Mouse (Mus musculus): ENCODE results near the gene Pde2a. TPM values are rescaled to one million over a fixed set of nuclear protein-coding genes. Genes with fewer than 3 reads are reported as not detected.

Pde2a gene
- polyA plus RNA-seq, 1 experiment: 49.3 TPM

- H3ac ChIP-seq (ENCODE audit: control insufficient read depth, insufficient read length): no peak overlapping the region
- H3K4me3 ChIP-seq: no peak overlapping the region
- no peaks in the 10 kb centered on the region for H3K27me3 ChIP-seq (ENCODE audit: control insufficient read depth, insufficient read depth, insufficient read length)
- no peak for TF ChIP-seq TCF3 (IDR thresholded peaks at IDR 0.05; ENCODE audit: insufficient read length, low read depth)
- peak; percentile 45 for TF ChIP-seq POLR2A (IDR thresholded peaks at IDR 0.05; ENCODE audit: insufficient read length, low read depth)
- H3K4me2 ChIP-seq (ENCODE audit: low read depth): peak overlapping the region; percentile 64
- H3K79me2 ChIP-seq (ENCODE audit: control insufficient read depth, insufficient read depth): no peaks in the 10 kb centered on the region
- peaks cover 5% of the 10 kb centered on the region for H3K36me3 ChIP-seq (ENCODE audit: control insufficient read depth, insufficient read depth)
These were observed 27.6 kb upstream of the Pde2a start for GRCm38 (mm10) chr7:101393694-101394504.

DNA sequence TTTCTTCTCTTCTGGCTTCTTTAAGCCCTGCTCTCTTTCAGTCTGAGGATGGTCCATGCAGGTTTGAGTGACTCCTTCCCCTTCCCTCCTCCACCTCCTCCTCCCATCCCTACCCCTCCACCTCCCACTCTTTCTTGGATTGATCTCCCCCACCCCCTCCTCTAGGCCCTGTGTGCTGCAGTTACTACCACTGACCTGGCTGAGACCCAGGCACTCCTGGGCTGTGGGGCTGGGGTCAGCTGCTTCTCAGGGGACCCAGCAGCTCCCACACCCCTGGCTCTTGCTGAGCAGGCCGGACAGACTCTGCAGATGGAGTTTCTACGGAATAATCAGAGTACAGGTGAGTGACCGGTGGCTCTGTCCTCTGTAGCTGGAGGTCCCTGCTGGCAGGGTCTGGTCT is 26.9 kb upstream of the Pde2a start:
- Histone ChIP-seq H3K79me2 (ENCODE audit: control insufficient read depth, insufficient read depth) (no peaks in the 10 kb centered on the region), H3K4me2 (ENCODE audit: low read depth) (peak overlapping the region; percentile 56), H3K27me3 (ENCODE audit: control insufficient read depth, insufficient read depth, insufficient read length) (no peaks in the 10 kb centered on the region), H3ac (ENCODE audit: control insufficient read depth, insufficient read length) (no peak overlapping the region), H3K4me3 (no peak overlapping the region), H3K36me3 (ENCODE audit: control insufficient read depth, insufficient read depth) (peaks cover 5% of the 10 kb centered on the region)
- TF ChIP-seq TCF3 (IDR thresholded peaks at IDR 0.05; ENCODE audit: insufficient read length, low read depth): no peak

DNA sequence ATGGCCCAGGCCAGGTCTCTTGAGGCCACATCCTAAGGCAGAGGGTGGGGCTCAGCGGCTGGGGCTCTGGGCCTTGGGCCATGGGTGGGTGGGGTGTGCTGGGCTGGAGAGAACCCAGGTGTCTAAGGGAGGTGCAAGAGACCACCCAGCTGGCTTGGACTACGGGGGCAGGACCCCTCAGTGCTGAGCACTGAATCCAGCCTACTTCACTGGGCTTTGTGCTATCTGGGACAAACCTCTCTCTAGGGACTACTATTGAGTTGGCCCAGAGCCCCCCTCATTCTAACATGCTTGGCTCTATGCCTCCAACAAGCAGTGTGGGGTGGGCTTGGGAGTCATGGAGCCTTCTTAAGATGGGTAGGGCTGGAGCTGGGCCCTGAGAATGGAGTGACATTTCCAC is 26.0 kb upstream of the Pde2a start:
- Histone ChIP-seq H3K36me3 (ENCODE audit: control insufficient read depth, insufficient read depth) (peaks cover 5% of the 10 kb centered on the region), H3K27me3 (ENCODE audit: control insufficient read depth, insufficient read depth, insufficient read length) (no peaks in the 10 kb centered on the region), H3K79me2 (ENCODE audit: control insufficient read depth, insufficient read depth) (no peaks in the 10 kb centered on the region), H3K4me3 (no peak overlapping the region), H3K4me2 (ENCODE audit: low read depth) (peak overlapping the region; percentile 56), H3ac (ENCODE audit: control insufficient read depth, insufficient read length) (no peak overlapping the region)
- no peak for TF ChIP-seq CEBPB (IDR thresholded peaks at IDR 0.05; ENCODE audit: insufficient read depth, poor library complexity, severe bottlenecking)
- TF ChIP-seq POLR2AphosphoS2 (IDR thresholded peaks at IDR 0.05; ENCODE audit: insufficient read length, low read depth): no peak
- TF ChIP-seq TCF12 (IDR thresholded peaks at IDR 0.05; ENCODE audit: insufficient read depth, poor library complexity, severe bottlenecking): no peak
- TF ChIP-seq SRF (IDR thresholded peaks at IDR 0.05; ENCODE audit: control insufficient read depth, insufficient read length, low read depth): no peak
- no peak for TF ChIP-seq USF1 (IDR thresholded peaks at IDR 0.05; ENCODE audit: low read depth)
- no peak for TF ChIP-seq MAX (IDR thresholded peaks at IDR 0.05; ENCODE audit: low read depth)
- no peak for TF ChIP-seq MYOD1 (IDR thresholded peaks at IDR 0.05; ENCODE audit: control insufficient read depth in 1 of 3, insufficient read length in 2 of 3, low read depth in 2 of 3)
- TF ChIP-seq POLR2A (IDR thresholded peaks at IDR 0.05; ENCODE audit: insufficient read length, low read depth): no peak
- TF ChIP-seq REST (IDR thresholded peaks at IDR 0.05; ENCODE audit: insufficient read depth, insufficient read length): no peak
- TF ChIP-seq MYOG (IDR thresholded peaks at IDR 0.05; ENCODE audit: control insufficient read depth in 1 of 3, insufficient read depth in 1 of 3, insufficient read length in 2 of 3, low read depth in 2 of 3): no peak
- TF ChIP-seq TCF3 (IDR thresholded peaks at IDR 0.05; ENCODE audit: insufficient read length, low read depth): no peak
- no peak for TF ChIP-seq E2F4 (IDR thresholded peaks at IDR 0.05; ENCODE audit: insufficient read depth)

DNA sequence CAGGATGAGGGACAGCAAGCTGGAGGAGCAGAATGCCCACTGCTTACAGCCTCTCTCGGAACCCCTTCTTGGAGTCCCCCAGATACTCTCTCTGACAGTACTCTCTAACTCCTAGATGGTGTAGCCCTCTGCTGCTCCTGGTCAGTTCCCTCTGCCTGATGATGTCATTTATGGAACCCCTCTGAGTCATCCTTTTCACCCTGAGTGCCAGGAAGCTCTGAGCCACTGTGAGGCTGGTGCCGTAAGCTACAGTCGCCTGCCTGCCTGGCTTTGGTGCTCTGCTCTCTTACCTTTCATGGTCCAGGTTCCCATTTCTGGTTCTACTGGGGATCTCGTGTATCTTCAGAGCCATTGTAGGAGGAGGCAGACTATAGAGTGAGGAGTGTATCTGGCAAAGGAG is 24.3 kb upstream of the Pde2a start:
- Histone ChIP-seq H3K4me2 (ENCODE audit: low read depth) (no peak overlapping the region), H3K36me3 (ENCODE audit: control insufficient read depth, insufficient read depth) (peaks cover 5% of the 10 kb centered on the region), H3K27me3 (ENCODE audit: control insufficient read depth, insufficient read depth, insufficient read length) (no peaks in the 10 kb centered on the region), H3K4me3 (no peak overlapping the region), H3K79me2 (ENCODE audit: control insufficient read depth, insufficient read depth) (no peaks in the 10 kb centered on the region), H3ac (ENCODE audit: control insufficient read depth, insufficient read length) (no peak overlapping the region)
- TF ChIP-seq E2F4 (IDR thresholded peaks at IDR 0.05; ENCODE audit: insufficient read depth): no peak
- TF ChIP-seq MYOG (IDR thresholded peaks at IDR 0.05; ENCODE audit: control insufficient read depth in 1 of 3, insufficient read depth in 1 of 3, insufficient read length in 2 of 3, low read depth in 2 of 3): no peak
- no peak for TF ChIP-seq POLR2A (IDR thresholded peaks at IDR 0.05; ENCODE audit: insufficient read length, low read depth)
- no peak for TF ChIP-seq MAX (IDR thresholded peaks at IDR 0.05; ENCODE audit: low read depth)
- no peak for TF ChIP-seq SRF (IDR thresholded peaks at IDR 0.05; ENCODE audit: control insufficient read depth, insufficient read length, low read depth)
- no peak for TF ChIP-seq TCF3 (IDR thresholded peaks at IDR 0.05; ENCODE audit: insufficient read length, low read depth)
- TF ChIP-seq POLR2AphosphoS2 (IDR thresholded peaks at IDR 0.05; ENCODE audit: insufficient read length, low read depth): no peak
- no peak for TF ChIP-seq TCF12 (IDR thresholded peaks at IDR 0.05; ENCODE audit: insufficient read depth, poor library complexity, severe bottlenecking)
- TF ChIP-seq USF1 (IDR thresholded peaks at IDR 0.05; ENCODE audit: low read depth): no peak
- TF ChIP-seq CEBPB (IDR thresholded peaks at IDR 0.05; ENCODE audit: insufficient read depth, poor library complexity, severe bottlenecking): no peak
- no peak for TF ChIP-seq MYOD1 (IDR thresholded peaks at IDR 0.05; ENCODE audit: control insufficient read depth in 1 of 3, insufficient read length in 2 of 3, low read depth in 2 of 3)
- TF ChIP-seq REST (IDR thresholded peaks at IDR 0.05; ENCODE audit: insufficient read depth, insufficient read length): no peak

GRCm38 (mm10) chr7:101401510-101401909 is 20.0 kb upstream of the Pde2a start:
- Histone ChIP-seq H3K36me3 (ENCODE audit: control insufficient read depth, insufficient read depth) (peaks cover 5% of the 10 kb centered on the region), H3K4me3 (no peak overlapping the region), H3K79me2 (ENCODE audit: control insufficient read depth, insufficient read depth) (no peaks in the 10 kb centered on the region), H3K27me3 (ENCODE audit: control insufficient read depth, insufficient read depth, insufficient read length) (no peaks in the 10 kb centered on the region), H3ac (ENCODE audit: control insufficient read depth, insufficient read length) (no peak overlapping the region), H3K4me2 (ENCODE audit: low read depth) (no peak overlapping the region)
- no peak for TF ChIP-seq SRF (IDR thresholded peaks at IDR 0.05; ENCODE audit: control insufficient read depth, insufficient read length, low read depth)

Data from myocyte (in vitro differentiated cells).